Mouse (Mus musculus) limb, embryonic 14.5 days (tissue): ENCODE results near the gene Msantd3. TPM values are rescaled to one million over a fixed set of nuclear protein-coding genes. Genes with fewer than 3 reads are reported as not detected.

Experiments used
- ATAC-seq: fragments of 200-750 bp; cut with Nextera tagmentation; 2 replicates; pipeline ENCODE4 v1.8.0; 2017; ENCODE audit warnings: low read depth, moderate number of reproducible peaks, moderate TSS enrichment; ENCODE audit not compliant: low FRiP score
- DNase-seq: peaks from one replicate; pipeline ENCODE4 v3.0.0-alpha.2; 2015; ENCODE audit warnings: low spot score
- H3K27ac ChIP-seq: fragments of 300-500 bp; sonication (generic); replicated peaks from 2 replicates; pipeline ENCODE4 v1.5.1; 2014; ENCODE audit warnings: low read depth, mild to moderate bottlenecking, low read length, moderate library complexity, mixed read lengths
- H3K27me3 ChIP-seq: fragments of 300-500 bp; sonication (generic); 2 replicates; pipeline ENCODE4 v1.6.1; 2014; ENCODE audit warnings: low read length, mixed read lengths; ENCODE audit not compliant: control insufficient read depth, insufficient read depth
- H3K36me3 ChIP-seq: fragments of 300-500 bp; sonication (generic); 2 replicates; pipeline ENCODE4 v1.6.1; 2014; ENCODE audit warnings: mild to moderate bottlenecking, low read length, moderate library complexity, mixed read lengths; ENCODE audit not compliant: control insufficient read depth, insufficient read depth
- H3K4me1 ChIP-seq: fragments of 300-500 bp; sonication (generic); 2 replicates; pipeline ENCODE4 v1.6.1; 2014; ENCODE audit warnings: antibody characterized with exemption, low read length, mixed read lengths; ENCODE audit not compliant: control insufficient read depth, insufficient read depth
- H3K4me2 ChIP-seq: fragments of 300-500 bp; sonication (generic); replicated peaks from 2 replicates; pipeline ENCODE4 v1.6.1; 2014; ENCODE audit warnings: low read depth, mild to moderate bottlenecking, low read length, moderate library complexity; ENCODE audit not compliant: severe bottlenecking
- H3K4me3 ChIP-seq: fragments of 300-500 bp; sonication (generic); replicated peaks from 2 replicates; pipeline ENCODE4 v1.5.1; 2014; ENCODE audit warnings: low read length
- H3K9ac ChIP-seq: fragments of 300-500 bp; sonication (generic); 2 replicates; pipeline ENCODE4 v1.6.1; 2014; ENCODE audit warnings: mild to moderate bottlenecking, low read depth, low read length, moderate library complexity; ENCODE audit not compliant: severe bottlenecking
- H3K9me3 ChIP-seq: fragments of 300-500 bp; sonication (generic); 2 replicates; pipeline ENCODE4 v1.6.1; 2016; ENCODE audit warnings: low read length; ENCODE audit not compliant: control insufficient read depth
- POLR2A ChIP-seq: fragments of 200-500 bp; IDR thresholded peaks from 2 replicates; pipeline ENCODE4 v1.8.0; 2012; ENCODE audit warnings: inconsistent platforms, mild to moderate bottlenecking, moderate library complexity, borderline replicate concordance; ENCODE audit not compliant: insufficient read depth, insufficient read length; ENCODE audit errors: extremely low read depth
- WGBS: fragments of 180-500 bp; shearing (Covaris S2); extraction: QIAGEN DNeasy Blood & Tissue Kit; methylation state at CpG from one replicate; pipeline ENCODE4 v1.1.7; 2014; 5-methylcytosine and 5-hydroxymethylcytosine counted together
- polyA plus RNA-seq, 2 experiments: library from polyadenylated mRNA; depleted of rRNA in 1 of 2; stranded (reverse) in 1 of 2; unstranded in 1 of 2; fragments of >200 nt; fragmentation: Nextera tagmentation in 1 of 2; extraction: Ambion mirVana in 1 of 2; gene quantifications; 2 replicates each; pipeline versions ENCODE4 v1.2.1 to v1.2.3; 2012 to 2014

The Msantd3 gene
- polyA plus RNA-seq, 2 experiments, result 25.4 to 35.6 TPM

DNA sequence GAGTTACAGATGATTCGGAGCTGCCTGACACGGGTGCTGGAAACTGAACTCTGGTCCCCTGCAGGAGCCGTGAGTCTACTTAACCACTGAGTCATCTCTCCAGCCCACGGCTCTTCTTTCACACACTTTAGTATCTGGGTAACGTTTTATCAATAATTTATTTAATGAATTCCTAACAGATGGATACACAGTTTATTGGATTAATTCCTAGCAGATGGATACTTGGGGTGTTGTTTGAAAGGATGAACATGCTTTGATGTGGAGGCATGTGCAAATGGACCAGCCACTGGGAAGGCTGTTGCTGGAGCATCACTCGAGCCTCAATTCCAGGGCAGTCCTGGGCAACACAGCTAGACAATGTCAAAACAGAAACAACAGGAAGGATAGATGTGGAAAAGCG is 56.4 kb downstream of the Msantd3 start:
- Histone ChIP-seq H3K27ac (no peak overlapping the region), H3K27me3 (no peaks in the 10 kb centered on the region), H3K4me2 (no peak overlapping the region), H3K4me3 (no peak overlapping the region), H3K4me1 (peaks cover 3% of the 10 kb centered on the region; the same call in 1 of the 2 replicates), H3K36me3 (no peaks in the 10 kb centered on the region; the same call in 1 of the 2 replicates), H3K9ac (no peak overlapping the region), H3K9me3 (no peaks in the 10 kb centered on the region)
- no peak for TF ChIP-seq POLR2A
- DNase-seq (no peak), ATAC-seq (no peak)
- 92% methylated on average over 7 of the region's 7 CpGs for WGBS

DNA sequence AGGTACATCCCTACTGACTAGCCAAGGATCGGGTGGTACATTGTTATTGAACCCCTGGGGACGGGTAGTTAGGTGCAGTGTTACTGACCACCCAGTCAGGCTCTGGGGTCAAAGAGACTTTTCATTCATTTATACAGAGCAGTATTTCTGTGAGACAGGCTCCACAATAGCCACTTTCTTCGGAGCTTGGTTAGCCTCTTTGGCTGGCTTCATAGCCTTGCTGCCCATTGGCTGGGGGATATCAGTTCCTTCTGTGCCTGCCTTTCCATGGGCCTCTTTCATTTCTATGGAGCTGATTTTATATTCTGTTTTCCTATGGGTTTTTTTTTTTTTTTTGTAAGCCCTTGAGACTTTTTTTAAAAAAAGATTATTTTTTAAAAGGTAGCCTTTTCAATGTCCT is 65.9 kb downstream of the Msantd3 start:
- Histone ChIP-seq H3K4me2 (no peak overlapping the region), H3K9ac (no peak overlapping the region), H3K27me3 (no peaks in the 10 kb centered on the region), H3K4me1 (no peaks in the 10 kb centered on the region), H3K4me3 (no peak overlapping the region), H3K9me3 (no peaks in the 10 kb centered on the region), H3K36me3 (peaks cover 9% of the 10 kb centered on the region; the same call in 1 of the 2 replicates), H3K27ac (no peak overlapping the region)
- TF ChIP-seq POLR2A, result no peak
- 79% methylated on average over 3 of the region's 3 CpGs for WGBS
- DNase-seq (peak; percentile 15), ATAC-seq (no peak)

DNA sequence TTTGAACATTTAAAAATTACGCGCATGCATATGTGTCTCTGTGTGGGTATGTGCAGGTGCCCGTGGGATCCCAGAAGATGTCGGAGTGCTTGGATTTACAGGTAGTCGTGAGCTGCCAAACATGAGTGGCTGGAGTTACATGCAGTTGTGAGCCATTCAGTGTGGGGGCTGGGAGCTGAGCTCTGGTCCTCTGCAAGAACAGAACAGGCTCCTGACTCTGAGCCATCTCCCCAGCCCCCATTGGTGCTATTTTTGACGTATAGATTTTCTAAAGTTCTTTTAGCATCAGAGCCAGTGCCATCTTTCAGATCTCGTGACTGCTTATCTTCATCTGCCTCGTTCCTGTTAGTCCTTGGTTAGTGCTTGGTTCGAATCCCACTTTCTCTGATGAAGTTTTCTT is 69.8 kb downstream of the Msantd3 start:
- H3K4me3 ChIP-seq, result no peak overlapping the region
- H3K9me3 ChIP-seq, result no peaks in the 10 kb centered on the region
- H3K27me3 ChIP-seq, result no peaks in the 10 kb centered on the region
- no peak overlapping the region for H3K27ac ChIP-seq
- no peak for ATAC-seq
- no peak for TF ChIP-seq POLR2A
- no peaks in the 10 kb centered on the region for H3K4me1 ChIP-seq
- DNase-seq, result no peak
- no peak overlapping the region for H3K9ac ChIP-seq
- no peak overlapping the region for H3K4me2 ChIP-seq
- WGBS, result 91% methylated on average over 9 of the region's 9 CpGs
- H3K36me3 ChIP-seq, result peaks cover 37% of the 10 kb centered on the region

DNA sequence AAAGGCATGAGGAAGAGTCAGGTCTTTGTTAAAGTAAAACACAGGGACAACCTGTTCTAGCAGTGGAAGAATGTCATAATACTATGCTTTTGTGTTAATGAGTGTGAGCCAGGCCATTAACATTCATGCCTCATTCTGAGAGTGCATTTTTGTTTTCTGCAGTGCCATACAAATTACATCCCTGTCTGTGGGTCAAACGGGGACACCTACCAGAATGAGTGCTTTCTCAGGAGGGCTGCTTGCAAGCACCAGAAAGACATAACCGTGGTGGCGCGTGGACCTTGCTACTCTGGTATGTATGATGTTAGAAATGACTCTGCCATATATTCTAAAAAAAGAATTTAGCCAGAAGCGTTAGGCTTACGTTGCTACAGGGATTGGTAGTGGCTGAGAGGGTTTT is 70.5 kb downstream of the Msantd3 start:
- WGBS, result 85% methylated on average over 6 of the region's 6 CpGs
- H3K27me3 ChIP-seq, result no peaks in the 10 kb centered on the region
- DNase-seq, result no peak
- H3K36me3 ChIP-seq, result peaks cover 42% of the 10 kb centered on the region
- ATAC-seq, result no peak
- no peaks in the 10 kb centered on the region for H3K9me3 ChIP-seq
- no peak overlapping the region for H3K4me2 ChIP-seq
- TF ChIP-seq POLR2A, result no peak
- no peak overlapping the region for H3K9ac ChIP-seq
- no peak overlapping the region for H3K4me3 ChIP-seq
- no peaks in the 10 kb centered on the region for H3K4me1 ChIP-seq
- no peak overlapping the region for H3K27ac ChIP-seq

Other genes with a start within 250 kb of the Msantd3 start
- 39.3 and 40.5 TPM in 2 replicates for gene Tex10, start 66.5 kb upstream of the Msantd3 start, polyA plus RNA-seq (2012; rRNA removed)
- 59.2 and 65.1 TPM in 2 replicates for gene Tex10, start 66.5 kb upstream of the Msantd3 start, polyA plus RNA-seq (2014; fragmentation: Nextera tagmentation; extraction: Ambion mirVana)
- gene Tmeff1, start 45.2 kb downstream of the Msantd3 start, polyA plus RNA-seq (2012; rRNA removed), result 65.3 and 71.7 TPM in 2 replicates
- gene Tmeff1, start 45.2 kb downstream of the Msantd3 start, polyA plus RNA-seq (2014; fragmentation: Nextera tagmentation; extraction: Ambion mirVana), result 55.4 and 72.7 TPM in 2 replicates
- gene Cavin4, start 123.6 kb downstream of the Msantd3 start, polyA plus RNA-seq (2012; rRNA removed), result 2.7 and 5.2 TPM in 2 replicates
- gene Cavin4, start 123.6 kb downstream of the Msantd3 start, polyA plus RNA-seq (2014; fragmentation: Nextera tagmentation; extraction: Ambion mirVana), result 3.4 and 5.7 TPM in 2 replicates